Mouse (Mus musculus) liver, embryonic 14.5 days (tissue): Measurements from ENCODE around the gene Tbcd. TPM values are rescaled to one million over a fixed set of nuclear protein-coding genes. Genes with fewer than 3 reads are reported as not detected.

Source experiments
- ATAC-seq: fragments of 200-750 bp; cut with Nextera tagmentation; 2 replicates; pipeline ENCODE4 v1.8.0; 2017; ENCODE audit warnings: moderate number of reproducible peaks, mild to moderate bottlenecking, moderate library complexity; ENCODE audit not compliant: insufficient read depth
- DNase-seq, 3 experiments: peaks; one replicate each; pipeline ENCODE4 v3.0.0-alpha.2; 2012 to 2013; ENCODE audit warnings: low read depth in 3 of 3, low spot score in 3 of 3
- H3K27ac ChIP-seq: fragments of 300-500 bp; sonication (generic); 2 replicates; pipeline ENCODE4 v1.5.1; 2014; ENCODE audit warnings: moderate library complexity, mild to moderate bottlenecking, control low read depth, inconsistent platforms
- H3K27me3 ChIP-seq: fragments of 300-500 bp; sonication (generic); 2 replicates; pipeline ENCODE4 v1.6.1; 2014; ENCODE audit warnings: mild to moderate bottlenecking, low read length, moderate library complexity; ENCODE audit not compliant: control insufficient read depth, insufficient read depth
- H3K36me3 ChIP-seq: fragments of 300-500 bp; sonication (generic); replicated peaks from 2 replicates; pipeline ENCODE4 v1.6.1; 2014; ENCODE audit warnings: low read depth; ENCODE audit not compliant: control insufficient read depth, insufficient read depth
- H3K4me1 ChIP-seq, 2 experiments: fragments of 200-500 bp in 1 of 2; fragments of 300-500 bp in 1 of 2; sonication (generic) in 1 of 2; replicated peaks; 2 replicates each; pipeline ENCODE4 v1.6.1; 2012 to 2014; ENCODE audit warnings: antibody characterized with exemption in 1 of 2, inconsistent platforms in 1 of 2, low read length in 1 of 2; ENCODE audit not compliant: control insufficient read depth in 2 of 2, insufficient read depth in 2 of 2
- H3K4me2 ChIP-seq: fragments of 300-500 bp; sonication (generic); 2 replicates; pipeline ENCODE4 v1.6.1; 2014; ENCODE audit warnings: low read depth, mild to moderate bottlenecking, control low read depth, moderate library complexity
- H3K4me3 ChIP-seq, 2 experiments: fragments of 200-500 bp in 1 of 2; fragments of 300-500 bp in 1 of 2; sonication (generic) in 1 of 2; 2 replicates each; pipeline ENCODE4 v1.5.1; 2012 to 2014; ENCODE audit warnings: low read depth in 2 of 2, low read length in 2 of 2, mild to moderate bottlenecking in 2 of 2, control low read depth in 1 of 2, inconsistent platforms in 1 of 2, moderate library complexity in 1 of 2; ENCODE audit not compliant: insufficient read depth in 1 of 2
- H3K9ac ChIP-seq: fragments of 300-500 bp; sonication (generic); replicated peaks from 2 replicates; pipeline ENCODE4 v1.6.1; 2014; ENCODE audit warnings: mild to moderate bottlenecking, control low read depth, moderate library complexity
- H3K9me3 ChIP-seq: fragments of 300-500 bp; sonication (generic); 2 replicates; pipeline ENCODE4 v1.6.1; 2016; ENCODE audit warnings: low read length, mixed read lengths; ENCODE audit not compliant: control insufficient read depth
- CTCF ChIP-seq: IDR thresholded peaks from 2 replicates; pipeline ENCODE4 v1.5.1; 2016; ENCODE audit warnings: antibody characterized with exemption, low read depth, control low read depth
- EP300 ChIP-seq: IDR thresholded peaks from 2 replicates; pipeline ENCODE4 v1.6.1; 2016; ENCODE audit warnings: antibody characterized with exemption, low read depth
- WGBS: fragments of 180-500 bp; shearing (Covaris S2); extraction: QIAGEN DNeasy Blood & Tissue Kit; methylation state at CpG from one replicate; pipeline ENCODE4 v1.1.7; 2014; ENCODE audit not compliant: insufficient replicate concordance; 5-methylcytosine and 5-hydroxymethylcytosine counted together
- polyA plus RNA-seq, 2 experiments: library from polyadenylated mRNA; depleted of rRNA in 1 of 2; stranded (reverse) in 1 of 2; unstranded in 1 of 2; fragments of >200 nt; fragmentation: Nextera tagmentation in 1 of 2; extraction: Ambion mirVana in 1 of 2; gene quantifications; 2 replicates each; pipeline versions ENCODE4 v1.2.1 to v1.2.3; 2012 to 2014

Gene Tbcd
- polyA plus RNA-seq, 2 experiments: 15.6 to 20.4 TPM

- H3K9me3 ChIP-seq: no peaks in the 10 kb centered on the region
- 3% methylated on average over 30 of the region's 30 CpGs for WGBS
- TF ChIP-seq CTCF (peak; percentile 64), EP300 (peak; percentile 92)
Observed at GRCm38 (mm10) chr11:121434156-121435155, 17.3 kb upstream of the Tbcd start, which contains the start of gene Fn3k. Gene Fn3k (plus strand): TSS chr11:121434913.

GRCm38 (mm10) chr11:121437236-121437635, 14.5 kb upstream of the Tbcd start:
- Histone ChIP-seq H3K4me2 (peak overlapping the region; percentile 99), H3K27me3 (no peaks in the 10 kb centered on the region), H3K4me3 (peak overlapping the region; percentile 65 to 93), H3K27ac (peak overlapping the region; percentile 100), H3K9ac (peak overlapping the region; percentile 84), H3K9me3 (no peaks in the 10 kb centered on the region), H3K36me3 (peaks cover 45% of the 10 kb centered on the region), H3K4me1 (peaks cover 49 to 54% of the 10 kb centered on the region in 2 experiments)
- WGBS: 59% methylated on average over 5 of the region's 5 CpGs
- DNase-seq (peak in 1 of 3 experiments; percentile 48), ATAC-seq (no peak)
- TF ChIP-seq EP300: peak; percentile 81
- peak; percentile 42 for TF ChIP-seq CTCF

More at GRCm38 (mm10) chr11:121434156-121435155, 17.3 kb upstream of the Tbcd start, which contains the start of gene Fn3k:
- Histone ChIP-seq H3K4me2 (peak within 1 kb of the TSS; percentile 99), H3K36me3 (peaks cover 41% of the 10 kb centered on the region), H3K27me3 (no peaks in the 10 kb centered on the region), H3K4me1 (peaks cover 47 to 54% of the 10 kb centered on the region in 2 experiments), H3K9ac (peak within 1 kb of the TSS; percentile 84), H3K4me3 (peak within 1 kb of the TSS; percentile 65 to 93), H3K27ac (peak within 1 kb of the TSS; percentile 100)
- peak; percentile 88 for ATAC-seq
- DNase-seq: peak; percentile 86 to 90 (median 88)

GRCm38 (mm10) chr11:121439686-121440292, 12.0 kb upstream of the Tbcd start:
- Histone ChIP-seq H3K36me3 (peaks cover 55% of the 10 kb centered on the region), H3K4me1 (peaks cover 29 to 31% of the 10 kb centered on the region in 2 experiments), H3K9me3 (no peaks in the 10 kb centered on the region), H3K4me3 (peak overlapping the region; percentile 29 to 65; a peak in 3 of 4 replicates), H3K27ac (peak overlapping the region; percentile 14), H3K27me3 (no peaks in the 10 kb centered on the region), H3K4me2 (peak overlapping the region; percentile 99), H3K9ac (peak overlapping the region; percentile 54; the same call in 1 of the 2 replicates)
- ATAC-seq (peak; percentile 32; the same call in 1 of the 2 replicates), DNase-seq (no peak)
- WGBS: 47% methylated on average over 5 of the region's 5 CpGs
- TF ChIP-seq CTCF (no peak), EP300 (no peak)

GRCm38 (mm10) chr11:121441653-121442052, 10.1 kb upstream of the Tbcd start:
- peaks cover 55% of the 10 kb centered on the region for H3K36me3 ChIP-seq
- no peak overlapping the region for H3K4me2 ChIP-seq
- H3K9me3 ChIP-seq: no peaks in the 10 kb centered on the region
- DNase-seq (no peak), ATAC-seq (no peak)
- H3K9ac ChIP-seq: no peak overlapping the region
- no peak overlapping the region for H3K4me3 ChIP-seq
- H3K4me1 ChIP-seq: peaks cover 29 to 30% of the 10 kb centered on the region in 2 experiments
- no peak overlapping the region for H3K27ac ChIP-seq
- H3K27me3 ChIP-seq: no peaks in the 10 kb centered on the region; the same call in 1 of the 2 replicates
- WGBS: 85% methylated on average over 4 of the region's 4 CpGs
- no peak for TF ChIP-seq EP300
- no peak for TF ChIP-seq CTCF
